Mouse (Mus musculus): ENCODE data around the gene Gm10272. TPM values are rescaled to one million over a fixed set of nuclear protein-coding genes. Genes with fewer than 3 reads are reported as not detected.

Gm10272 gene
- polyA plus RNA-seq (2012; rRNA removed), result not detected in 2 replicates

DNA sequence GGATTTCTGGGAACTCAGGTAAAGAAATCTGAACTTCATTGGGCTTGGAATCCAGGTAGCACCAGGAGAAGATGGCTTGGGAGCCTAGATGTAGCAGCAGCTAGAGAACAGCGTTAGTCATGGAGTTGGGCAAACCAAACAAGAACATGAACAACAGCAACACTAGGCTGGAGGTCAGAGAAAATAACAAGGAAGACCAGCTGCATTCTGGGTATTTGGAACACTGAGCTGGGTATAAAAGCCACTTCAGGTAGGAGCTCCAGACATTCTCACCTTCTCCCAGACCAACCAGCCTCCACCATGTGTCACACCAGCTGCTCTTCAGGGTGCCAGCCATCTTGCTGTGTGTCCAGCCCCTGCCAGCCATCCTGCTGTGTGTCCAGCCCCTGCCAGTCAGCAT is at the start of gene Gm10272:
Gene Gm10272 (plus strand): TSS at position 301 of the 400 bp plus-strand sequence.

DNA sequence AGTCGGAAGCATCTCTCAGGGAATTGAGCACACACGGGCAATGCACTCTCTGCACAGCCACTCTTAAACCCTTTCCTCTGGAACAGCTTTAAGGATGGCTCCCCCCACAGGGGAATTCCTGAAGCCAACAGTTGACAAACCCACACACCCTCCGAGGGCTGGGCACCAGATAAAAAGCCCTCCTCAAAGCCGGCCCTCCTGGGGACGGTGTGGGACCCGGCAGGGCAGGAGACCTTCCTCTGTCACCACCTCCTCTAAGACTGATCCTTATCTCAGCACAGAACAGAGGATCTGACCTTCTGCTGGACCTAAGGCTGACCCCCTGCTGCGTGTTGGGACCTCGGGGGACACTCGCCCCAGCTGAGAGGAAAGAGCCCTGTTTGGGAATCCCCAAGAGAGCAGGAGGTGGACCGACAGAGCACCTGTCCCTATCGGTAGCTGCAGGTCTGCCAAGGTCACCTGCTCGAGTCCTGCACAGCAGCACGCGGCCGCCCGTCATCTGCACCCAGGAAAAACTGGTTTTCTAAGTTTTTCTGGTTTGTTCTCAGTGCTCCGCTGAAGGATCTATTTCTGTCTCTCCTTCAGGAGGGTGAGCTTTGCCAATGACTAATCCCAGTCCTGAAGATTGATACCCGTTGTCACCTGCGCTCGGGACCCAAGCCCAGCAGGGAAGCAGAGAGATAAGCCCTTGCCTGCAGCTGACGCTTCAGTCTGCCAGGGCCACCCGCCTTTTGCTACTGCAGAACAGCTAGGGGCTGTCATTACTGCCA is 20.3 kb upstream of the Gm10272 start, which contains the start of gene Tspear:
Gene Tspear (plus strand): TSS at position 675 of the 770 bp plus-strand sequence.

DNA sequence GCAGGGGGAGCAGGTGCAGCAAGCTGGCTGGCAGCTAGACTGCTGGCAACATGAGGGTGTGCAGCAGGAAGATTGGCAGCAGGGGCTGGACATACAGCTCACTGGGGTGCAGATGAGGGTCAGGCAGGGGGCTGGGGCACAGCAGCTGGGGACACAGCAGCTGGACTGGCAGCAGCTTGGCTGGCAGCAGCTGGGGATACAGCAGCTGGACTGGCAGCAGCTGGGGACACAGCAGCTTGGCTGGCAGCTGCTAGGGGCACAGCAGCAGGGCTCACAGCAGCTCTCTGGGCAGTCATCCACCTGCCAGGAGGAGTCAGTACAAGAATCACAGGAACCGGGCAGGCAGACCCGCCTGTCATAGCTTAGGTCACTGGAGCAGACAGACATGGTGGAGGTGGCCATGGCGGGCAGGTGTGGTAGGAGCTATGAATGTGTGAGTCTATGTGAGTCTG is 16.0 kb upstream of the Gm10272 start, which contains the start of gene Gm19402:
Gene Gm19402 (minus strand): TSS at position 402 of the 452 bp plus-strand sequence.

DNA sequence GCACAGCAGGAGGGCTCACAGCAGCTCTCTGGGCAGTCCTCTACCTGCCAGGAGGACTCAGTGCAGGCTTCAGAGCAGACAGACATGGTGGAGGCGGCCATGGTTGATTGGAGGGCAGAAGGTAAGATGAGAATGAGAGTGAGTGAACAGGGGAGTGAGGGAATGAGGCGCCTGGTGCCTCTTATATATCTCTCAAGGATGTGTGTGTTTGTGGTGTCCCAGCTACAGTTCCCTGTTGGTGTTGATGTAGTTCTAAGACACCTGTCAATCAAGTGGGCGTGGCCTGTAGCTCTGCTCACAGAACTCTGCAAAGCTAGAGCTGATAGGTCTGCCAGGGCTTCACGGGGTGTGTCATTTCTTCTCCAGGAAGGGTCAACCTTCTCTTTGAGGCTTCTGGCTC is 9.3 kb upstream of the Gm10272 start, which contains the start of gene Gm9508:
Gene Gm9508 (minus strand): TSS at position 101 of the 400 bp plus-strand sequence.

GRCm38 (mm10) chr10:77711157-77711556 is 4.7 kb downstream of the Gm10272 start, which contains the start of gene Gm10024:
Gene Gm10024 (plus strand): TSS chr10:77711457.

DNA sequence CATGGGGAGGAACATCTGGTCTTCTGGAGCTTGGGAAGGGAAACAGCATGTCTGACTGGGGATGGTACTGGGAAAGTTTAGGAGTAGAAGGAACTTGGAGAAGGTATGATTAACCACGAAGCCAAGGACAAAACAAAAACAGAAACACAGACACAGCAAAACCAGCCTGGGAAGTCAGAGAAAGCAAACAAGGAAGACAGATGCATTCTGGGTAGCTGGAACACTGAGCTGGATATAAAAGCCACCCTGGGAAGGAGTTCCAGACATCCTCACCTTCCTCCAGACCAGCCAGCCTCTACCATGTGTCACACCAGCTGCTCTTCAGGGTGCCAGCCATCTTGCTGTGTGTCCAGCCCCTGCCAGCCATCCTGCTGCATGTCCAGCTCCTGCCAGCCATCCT is 9.1 kb downstream of the Gm10272 start, which contains the start of gene Gm10142:
Gene Gm10142 (plus strand): TSS at position 301 of the 400 bp plus-strand sequence.

DNA sequence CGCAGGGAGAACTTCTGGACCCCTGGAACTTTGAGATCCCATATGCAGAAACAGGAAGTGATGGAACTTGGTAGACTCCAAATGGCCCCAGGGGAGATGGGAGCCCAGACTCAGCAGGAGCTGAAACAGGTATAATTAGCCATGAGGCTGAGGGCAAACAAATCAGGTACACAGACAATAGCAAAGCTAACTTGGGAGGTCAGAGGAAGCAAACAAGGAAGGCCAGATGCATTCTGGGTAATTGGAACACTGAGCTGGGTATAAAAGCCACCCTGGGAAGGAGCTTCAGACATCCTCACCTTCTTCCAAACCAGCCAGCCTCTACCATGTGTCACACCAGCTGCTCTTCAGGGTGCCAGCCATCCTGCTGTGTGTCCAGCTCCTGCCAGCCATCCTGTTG is 13.9 kb downstream of the Gm10272 start, which contains the start of gene Krtap12-1:
Gene Krtap12-1 (plus strand): TSS at position 301 of the 400 bp plus-strand sequence.

GRCm38 (mm10) chr10:77726186-77726585 is 19.8 kb downstream of the Gm10272 start, which contains the start of gene Gm10100:
Gene Gm10100 (plus strand): TSS chr10:77726486.

DNA sequence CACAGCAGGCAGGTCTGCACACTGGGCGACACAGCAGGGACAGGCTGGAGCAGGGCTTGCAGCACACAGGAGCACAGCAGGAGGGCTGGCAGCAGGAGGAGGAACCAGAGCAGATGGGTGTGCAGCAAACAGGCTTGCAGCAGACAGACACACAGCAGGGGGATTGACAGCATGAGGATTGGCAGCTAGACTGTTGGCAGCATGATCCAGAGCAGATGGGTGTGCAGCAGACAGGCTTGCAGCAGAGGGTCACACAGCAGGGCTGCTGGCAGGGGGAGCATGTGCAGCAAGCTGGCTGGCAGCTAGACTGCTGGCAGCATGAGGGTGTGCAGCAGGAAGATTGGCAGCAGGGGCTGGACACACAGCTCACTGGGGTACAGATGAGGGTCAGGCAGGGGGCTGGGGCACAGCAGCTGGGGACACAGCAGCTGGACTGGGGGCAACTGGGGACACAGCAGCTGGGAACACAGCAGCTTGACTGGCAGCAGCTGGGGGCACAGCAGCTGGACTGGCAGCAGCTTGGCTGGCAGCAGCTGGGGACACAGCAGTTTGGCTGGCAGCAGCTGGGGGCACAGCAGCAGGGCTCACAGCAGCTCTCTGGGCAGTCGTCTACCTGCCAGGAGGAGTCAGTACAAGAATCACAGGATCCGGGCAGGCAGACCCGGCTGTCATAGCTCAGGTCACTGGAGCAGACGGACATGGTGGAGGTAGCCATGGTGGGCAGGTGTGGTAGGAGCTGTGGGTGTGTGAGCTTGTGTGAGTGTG is 35.7 kb downstream of the Gm10272 start, which contains the start of gene Gm18596:
Gene Gm18596 (minus strand): TSS at position 715 of the 765 bp plus-strand sequence.

GRCm38 (mm10) chr10:77751254-77751653 is 44.8 kb downstream of the Gm10272 start, which contains the start of gene Gm9736:
Gene Gm9736 (minus strand): TSS chr10:77751354.

Other genes with a start within 250 kb of the Gm10272 start
- 12.7 and 15.4 TPM in 2 replicates for gene Fam207a, start 190.8 kb upstream of the Gm10272 start, polyA plus RNA-seq (2012; rRNA removed)
- 7.4 and 9.6 TPM in 2 replicates for gene Itgb2, start 176.4 kb upstream of the Gm10272 start, polyA plus RNA-seq (2012; rRNA removed)
- gene Pttg1ip, start 124.9 kb upstream of the Gm10272 start, polyA plus RNA-seq (2012; rRNA removed), result 38.1 and 43.6 TPM in 2 replicates
- 99.8 and 106 TPM in 2 replicates for gene Sumo3, start 100.5 kb upstream of the Gm10272 start, polyA plus RNA-seq (2012; rRNA removed)
- gene Gm49325, start 100.4 kb upstream of the Gm10272 start, polyA plus RNA-seq (2012; rRNA removed), result 0.09 and 0.12 TPM in 2 replicates
- 19.0 and 20.8 TPM in 2 replicates for gene Ube2g2, start 84.4 kb upstream of the Gm10272 start, polyA plus RNA-seq (2012; rRNA removed)
- 0.03 and 0.10 TPM in 2 replicates for gene Tspear, start 20.1 kb upstream of the Gm10272 start, polyA plus RNA-seq (2012; rRNA removed)
- gene Gm19402, start 15.9 kb upstream of the Gm10272 start, polyA plus RNA-seq (2012; rRNA removed), result not detected in 2 replicates
- gene Gm9508, start 9.4 kb upstream of the Gm10272 start, polyA plus RNA-seq (2012; rRNA removed), result not detected in 2 replicates
- gene Gm10024, start 4.8 kb downstream of the Gm10272 start, polyA plus RNA-seq (2012; rRNA removed), result not detected in 2 replicates
- gene Gm10142, start 9.2 kb downstream of the Gm10272 start, polyA plus RNA-seq (2012; rRNA removed), result not detected in 2 replicates
- not detected in 2 replicates for gene Krtap12-1, start 14.0 kb downstream of the Gm10272 start, polyA plus RNA-seq (2012; rRNA removed)
- not detected in 2 replicates for gene Gm10100, start 19.9 kb downstream of the Gm10272 start, polyA plus RNA-seq (2012; rRNA removed)
- gene Gm18596, start 36.0 kb downstream of the Gm10272 start, polyA plus RNA-seq (2012; rRNA removed), result not detected in 2 replicates
- gene Gm9736, start 44.7 kb downstream of the Gm10272 start, polyA plus RNA-seq (2012; rRNA removed), result not detected in 2 replicates
- gene Gm3233, start 53.1 kb downstream of the Gm10272 start, polyA plus RNA-seq (2012; rRNA removed), result not detected in 2 replicates
- not detected in 2 replicates for gene Gm3238, start 64.7 kb downstream of the Gm10272 start, polyA plus RNA-seq (2012; rRNA removed)
- not detected in 2 replicates for gene Gm7138, start 70.3 kb downstream of the Gm10272 start, polyA plus RNA-seq (2012; rRNA removed)
- gene Gm3250, start 75.9 kb downstream of the Gm10272 start, polyA plus RNA-seq (2012; rRNA removed), result not detected in 2 replicates
- gene Gm7137, start 81.6 kb downstream of the Gm10272 start, polyA plus RNA-seq (2012; rRNA removed), result not detected in 2 replicates
- not detected in 2 replicates for gene Gm9639, start 88.5 kb downstream of the Gm10272 start, polyA plus RNA-seq (2012; rRNA removed)
- not detected in 2 replicates for gene Gm19668, start 92.5 kb downstream of the Gm10272 start, polyA plus RNA-seq (2012; rRNA removed)
- not detected in 2 replicates for gene Gm9507, start 105.2 kb downstream of the Gm10272 start, polyA plus RNA-seq (2012; rRNA removed)
- gene Gm2696, start 108.1 kb downstream of the Gm10272 start, polyA plus RNA-seq (2012; rRNA removed), result not detected in 2 replicates
- not detected in 2 replicates for gene Krtap10-4, start 120.5 kb downstream of the Gm10272 start, polyA plus RNA-seq (2012; rRNA removed)
- not detected in 2 replicates for gene Krtap10-10, start 129.3 kb downstream of the Gm10272 start, polyA plus RNA-seq (2012; rRNA removed)
- not detected in 2 replicates for gene Gm36176, start 140.2 kb downstream of the Gm10272 start, polyA plus RNA-seq (2012; rRNA removed)
- not detected in 2 replicates for gene Gm10318, start 146.2 kb downstream of the Gm10272 start, polyA plus RNA-seq (2012; rRNA removed)
- not detected in 2 replicates for gene Gm3285, start 155.3 kb downstream of the Gm10272 start, polyA plus RNA-seq (2012; rRNA removed)
- 5.5 and 6.6 TPM in 2 replicates for gene Lrrc3, start 195.9 kb downstream of the Gm10272 start, polyA plus RNA-seq (2012; rRNA removed)